Mouse (Mus musculus) kidney, postnatal 0 days (tissue): ENCODE data around the gene Arid4a. TPM values are rescaled to one million over a fixed set of nuclear protein-coding genes. Genes with fewer than 3 reads are reported as not detected.

Experiments
- ATAC-seq: fragments of 200-750 bp; cut with Nextera tagmentation; replicated peaks from 2 replicates; pipeline ENCODE4 v1.8.0; 2017; ENCODE audit warnings: low read depth, moderate number of reproducible peaks, moderate TSS enrichment, moderate library complexity; ENCODE audit not compliant: low FRiP score
- DNase-seq: peaks from one replicate; pipeline ENCODE4 v3.0.0-alpha.2; 2016; ENCODE audit warnings: low spot score
- H3K27ac ChIP-seq: fragments of 300-500 bp; sonication (generic); 2 replicates; pipeline ENCODE4 v1.5.1; 2014; ENCODE audit warnings: mild to moderate bottlenecking
- H3K27me3 ChIP-seq: fragments of 300-500 bp; sonication (generic); 2 replicates; pipeline ENCODE4 v1.6.1; 2014; ENCODE audit warnings: low read length, mixed read lengths; ENCODE audit not compliant: insufficient read depth
- H3K36me3 ChIP-seq: fragments of 300-500 bp; sonication (generic); 2 replicates; pipeline ENCODE4 v1.6.1; 2014; ENCODE audit warnings: low read length, mixed read lengths; ENCODE audit not compliant: insufficient read depth
- H3K4me1 ChIP-seq: fragments of 300-500 bp; sonication (generic); replicated peaks from 2 replicates; pipeline ENCODE4 v1.6.1; 2014; ENCODE audit warnings: antibody characterized with exemption, low read length, mixed read lengths; ENCODE audit not compliant: insufficient read depth
- H3K4me2 ChIP-seq: fragments of 300-500 bp; sonication (generic); 2 replicates; pipeline ENCODE4 v1.6.1; 2014; ENCODE audit warnings: mild to moderate bottlenecking, low read length, moderate library complexity, mixed read lengths
- H3K4me3 ChIP-seq: fragments of 300-500 bp; sonication (generic); replicated peaks from 2 replicates; pipeline ENCODE4 v1.5.1; 2014; ENCODE audit warnings: low read depth, low read length
- H3K9ac ChIP-seq: fragments of 300-500 bp; sonication (generic); 2 replicates; pipeline ENCODE4 v1.6.1; 2014; ENCODE audit warnings: low read depth, low read length
- H3K9me3 ChIP-seq: fragments of 300-500 bp; sonication (generic); replicated peaks from 2 replicates; pipeline ENCODE4 v1.6.1; 2016; ENCODE audit warnings: low read length, inconsistent platforms, mixed read lengths
- CTCF ChIP-seq: IDR thresholded peaks from 2 replicates; pipeline ENCODE4 v1.5.1; 2016; ENCODE audit warnings: antibody characterized with exemption, low read depth, mild to moderate bottlenecking, moderate library complexity
- WGBS: fragments of 180-500 bp; shearing (Covaris S2); extraction: QIAGEN DNeasy Blood & Tissue Kit; methylation state at CpG from one replicate; pipeline ENCODE4 v1.1.7; 2014; 5-methylcytosine and 5-hydroxymethylcytosine counted together
- polyA plus RNA-seq: library from polyadenylated mRNA; unstranded; fragments of >200 nt; fragmentation: Nextera tagmentation; extraction: Ambion mirVana; gene quantifications from 2 replicates; pipeline ENCODE4 v1.2.1, GENCODE M21; 2015

Arid4a gene
- 32.4 and 32.6 TPM in 2 replicates for polyA plus RNA-seq

- peak; percentile 100 for DNase-seq
- peak; percentile 98 for ATAC-seq
- H3K36me3 ChIP-seq: peaks cover 14% of the 10 kb centered on the region; the same call in 1 of the 2 replicates
- peak within 1 kb of the TSS; percentile 94 for H3K9ac ChIP-seq
- peaks cover 11% of the 10 kb centered on the region; the same call in 1 of the 2 replicates for H3K4me1 ChIP-seq
- WGBS: under 1% methylated on average over 61 of the region's 61 CpGs
- H3K4me2 ChIP-seq: peak within 1 kb of the TSS; percentile 72
- H3K27ac ChIP-seq: peak within 1 kb of the TSS; percentile 97
- TF ChIP-seq CTCF: no peak
- no peaks in the 10 kb centered on the region for H3K9me3 ChIP-seq
- peak within 1 kb of the TSS; percentile 98 for H3K4me3 ChIP-seq
- H3K27me3 ChIP-seq: no peaks in the 10 kb centered on the region
Observed at GRCm38 (mm10) chr12:71015363-71016210, at the start of gene Arid4a. Gene Arid4a, plus strand, starts transcription at chr12:71015990.

GRCm38 (mm10) chr12:70967581-70967980 is 48.2 kb upstream of the Arid4a start:
- H3K4me2 ChIP-seq: peak overlapping the region; percentile 55
- H3K4me3 ChIP-seq: peak overlapping the region; percentile 61
- WGBS: 33% methylated on average over 8 of the region's 8 CpGs
- H3K4me1 ChIP-seq: no peaks in the 10 kb centered on the region
- DNase-seq (peak; percentile 38), ATAC-seq (no peak)
- H3K36me3 ChIP-seq: no peaks in the 10 kb centered on the region
- no peak for TF ChIP-seq CTCF
- H3K9ac ChIP-seq: peak overlapping the region; percentile 68
- no peaks in the 10 kb centered on the region for H3K27me3 ChIP-seq
- no peaks in the 10 kb centered on the region for H3K9me3 ChIP-seq
- peak overlapping the region; percentile 96 for H3K27ac ChIP-seq

GRCm38 (mm10) chr12:70968141-70968790 is 47.5 kb upstream of the Arid4a start:
- Histone ChIP-seq H3K4me2 (peak overlapping the region; percentile 55), H3K9ac (peak overlapping the region; percentile 68), H3K9me3 (no peaks in the 10 kb centered on the region), H3K27ac (peak overlapping the region; percentile 96), H3K4me3 (peak overlapping the region; percentile 61), H3K27me3 (no peaks in the 10 kb centered on the region), H3K36me3 (no peaks in the 10 kb centered on the region), H3K4me1 (no peaks in the 10 kb centered on the region)
- peak; percentile 84 for ATAC-seq
- peak; percentile 96 for DNase-seq
- under 1% methylated on average over 35 of the region's 35 CpGs for WGBS
- peak; percentile 69 for TF ChIP-seq CTCF

- Histone ChIP-seq H3K27me3 (no peaks in the 10 kb centered on the region), H3K36me3 (no peaks in the 10 kb centered on the region), H3K27ac (peak overlapping the region; percentile 96), H3K4me1 (no peaks in the 10 kb centered on the region), H3K9ac (peak overlapping the region; percentile 68), H3K4me2 (peak overlapping the region; percentile 55), H3K9me3 (no peaks in the 10 kb centered on the region), H3K4me3 (peak overlapping the region; percentile 61)
- ATAC-seq (peak; percentile 77), DNase-seq (peak; percentile 92)
- no peak for TF ChIP-seq CTCF
- under 1% methylated on average over 15 of the region's 15 CpGs for WGBS
Observed at GRCm38 (mm10) chr12:70968791-70969307, 46.9 kb upstream of the Arid4a start.

- WGBS: 4% methylated on average over 17 of the region's 17 CpGs
- Histone ChIP-seq H3K4me3 (peak overlapping the region; percentile 29), H3K4me1 (no peaks in the 10 kb centered on the region), H3K9me3 (no peaks in the 10 kb centered on the region), H3K9ac (no peak overlapping the region), H3K27me3 (no peaks in the 10 kb centered on the region), H3K36me3 (no peaks in the 10 kb centered on the region), H3K4me2 (peak overlapping the region; percentile 45), H3K27ac (peak overlapping the region; percentile 73)
- DNase-seq (peak; percentile 91), ATAC-seq (no peak)
- peak; percentile 71 for TF ChIP-seq CTCF
Observed at GRCm38 (mm10) chr12:70969485-70970184, 46.2 kb upstream of the Arid4a start.
